Mouse (Mus musculus) neural tube, embryonic 15.5 days (tissue): ENCODE data around the gene Irak2. TPM values are rescaled to one million over a fixed set of nuclear protein-coding genes. Genes with fewer than 3 reads are reported as not detected.
"Not testable (repeated sequence)": the region's sequence is repeated elsewhere in the genome, so short reads cannot be mapped to it uniquely, and the experiment has no call there.

ENCODE experiments used
- ATAC-seq: fragments of 200-750 bp; cut with Nextera tagmentation; 2 replicates; pipeline ENCODE4 v1.8.0; 2017; ENCODE audit warnings: mild to moderate bottlenecking, moderate TSS enrichment, moderate library complexity; ENCODE audit not compliant: low FRiP score
- H3K27ac ChIP-seq: fragments of 300-500 bp; sonication (generic); replicated peaks from 2 replicates; pipeline ENCODE4 v1.5.1; 2015; ENCODE audit warnings: mild to moderate bottlenecking, inconsistent platforms
- H3K27me3 ChIP-seq: fragments of 300-500 bp; sonication (generic); replicated peaks from 2 replicates; pipeline ENCODE4 v1.6.1; 2015; ENCODE audit warnings: inconsistent platforms
- H3K36me3 ChIP-seq: fragments of 300-500 bp; sonication (generic); 2 replicates; pipeline ENCODE4 v1.6.1; 2015; ENCODE audit warnings: inconsistent platforms
- H3K4me1 ChIP-seq: fragments of 300-500 bp; sonication (generic); 2 replicates; pipeline ENCODE4 v1.6.1; 2015; ENCODE audit warnings: inconsistent platforms
- H3K4me2 ChIP-seq: fragments of 300-500 bp; sonication (generic); 2 replicates; pipeline ENCODE4 v1.6.1; 2015; ENCODE audit warnings: inconsistent platforms, mild to moderate bottlenecking, moderate library complexity
- H3K4me3 ChIP-seq: fragments of 300-500 bp; sonication (generic); replicated peaks from 2 replicates; pipeline ENCODE4 v1.5.1; 2015; ENCODE audit warnings: mild to moderate bottlenecking, inconsistent platforms
- H3K9ac ChIP-seq: fragments of 300-500 bp; sonication (generic); replicated peaks from 2 replicates; pipeline ENCODE4 v1.6.1; 2015; ENCODE audit warnings: mild to moderate bottlenecking, inconsistent platforms
- H3K9me3 ChIP-seq: fragments of 300-500 bp; sonication (generic); replicated peaks from 2 replicates; pipeline ENCODE4 v1.6.1; 2016; ENCODE audit warnings: inconsistent platforms
- WGBS: fragments of 180-500 bp; shearing (Covaris S2); methylation state at CpG from one replicate; pipeline ENCODE4 v1.1.7; 2015; ENCODE audit warnings: mixed read lengths; 5-methylcytosine and 5-hydroxymethylcytosine counted together
- polyA plus RNA-seq: library from polyadenylated mRNA; unstranded; fragments of >200 nt; fragmentation: Nextera tagmentation; extraction: Ambion mirVana; gene quantifications from 2 replicates; pipeline ENCODE4 v1.2.1, GENCODE M21; 2015

Irak2 gene
- polyA plus RNA-seq, 1 experiment from 2014 or later = 2.5 TPM

DNA sequence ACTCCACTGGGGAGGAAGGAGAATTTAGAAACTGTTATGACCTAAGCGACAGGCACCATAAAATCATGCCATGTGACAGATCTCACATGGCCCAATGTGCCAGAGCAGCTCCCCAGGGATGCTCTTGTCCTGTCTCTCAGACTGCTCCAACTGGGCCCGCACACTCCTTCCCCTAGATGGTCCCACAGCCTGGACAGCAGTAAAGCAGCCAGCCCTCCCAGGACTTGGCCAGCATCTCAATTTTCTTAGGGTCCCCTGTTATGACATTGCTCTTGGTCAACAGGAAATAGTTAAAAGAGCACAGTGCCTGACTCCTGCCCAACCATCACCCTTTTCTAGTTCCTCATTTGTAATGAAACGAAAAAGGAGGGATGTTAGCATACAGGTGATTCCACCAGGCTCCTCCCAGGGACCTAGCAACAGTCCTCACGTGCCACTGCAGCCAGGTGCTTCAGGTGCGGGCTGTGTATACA lies 54.4 kb downstream of the Irak2 start:
- Histone ChIP-seq H3K4me3 (no peak overlapping the region), H3K9me3 (no peaks in the 10 kb centered on the region)
- WGBS = 82% methylated on average over 5 of the region's 5 CpGs

DNA sequence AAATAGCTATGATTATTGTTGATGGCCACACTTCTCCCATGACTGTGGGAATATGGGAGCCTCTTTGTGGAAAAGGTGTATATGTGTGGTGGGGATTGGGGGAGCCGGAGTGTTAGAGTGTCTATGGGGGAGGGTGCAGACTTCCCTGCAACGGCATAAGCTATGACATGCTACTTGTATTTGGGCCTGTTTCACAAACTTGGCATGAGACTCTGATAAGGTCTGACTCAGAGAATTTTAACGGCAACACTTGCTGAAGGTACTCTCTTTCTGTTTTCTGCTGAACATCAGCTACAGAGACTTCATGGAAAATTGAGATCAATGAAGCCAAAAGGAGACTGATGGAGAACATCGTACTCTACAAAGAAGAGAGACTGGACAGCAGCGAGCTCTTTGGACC lies 55.1 kb downstream of the Irak2 start:
- no peak overlapping the region for H3K9ac ChIP-seq
- H3K36me3 ChIP-seq = no peaks in the 10 kb centered on the region
- peaks cover 28% of the 10 kb centered on the region for H3K4me1 ChIP-seq
- H3K4me2 ChIP-seq = no peak overlapping the region
- ATAC-seq = no peak
- no peak overlapping the region for H3K27ac ChIP-seq
- H3K9me3 ChIP-seq = no peaks in the 10 kb centered on the region
- no peak overlapping the region for H3K4me3 ChIP-seq
- WGBS = 91% methylated on average over 5 of the region's 5 CpGs
- no peaks in the 10 kb centered on the region for H3K27me3 ChIP-seq

More for the DNA sequence above, 54.4 kb downstream of the Irak2 start:
- ATAC-seq = no peak
- Histone ChIP-seq H3K4me1 (peaks cover 21% of the 10 kb centered on the region), H3K9ac (no peak overlapping the region), H3K36me3 (no peaks in the 10 kb centered on the region), H3K27me3 (no peaks in the 10 kb centered on the region), H3K27ac (no peak overlapping the region), H3K4me2 (no peak overlapping the region)

DNA sequence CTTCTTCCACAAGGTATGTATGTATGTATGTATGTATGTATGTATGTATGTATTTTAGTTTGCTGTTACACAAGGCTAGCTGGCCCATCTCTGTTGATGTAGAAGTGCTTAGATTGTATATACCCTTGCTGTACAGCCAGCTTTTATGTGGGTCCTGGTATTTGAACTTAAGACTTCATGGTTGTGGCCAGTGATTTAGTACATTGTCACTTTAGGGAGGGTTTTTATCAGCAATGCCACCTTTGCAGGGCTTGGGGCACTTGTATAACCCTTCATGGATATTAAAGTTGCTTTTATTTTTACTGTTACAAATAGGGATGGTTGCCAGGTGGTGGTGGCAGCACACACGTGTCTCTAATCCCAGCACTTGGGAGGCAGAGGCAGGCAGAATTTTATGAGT lies 56.9 kb downstream of the Irak2 start:
- Histone ChIP-seq H3K27me3 (no peaks in the 10 kb centered on the region), H3K36me3 (no peaks in the 10 kb centered on the region), H3K4me2 (no peak overlapping the region), H3K9me3 (no peaks in the 10 kb centered on the region), H3K4me3 (no peak overlapping the region), H3K9ac (no peak overlapping the region), H3K27ac (no peak overlapping the region), H3K4me1 (peaks cover 37% of the 10 kb centered on the region)
- no peak for ATAC-seq
- 63% methylated on average over 1 of the region's 1 CpGs for WGBS

DNA sequence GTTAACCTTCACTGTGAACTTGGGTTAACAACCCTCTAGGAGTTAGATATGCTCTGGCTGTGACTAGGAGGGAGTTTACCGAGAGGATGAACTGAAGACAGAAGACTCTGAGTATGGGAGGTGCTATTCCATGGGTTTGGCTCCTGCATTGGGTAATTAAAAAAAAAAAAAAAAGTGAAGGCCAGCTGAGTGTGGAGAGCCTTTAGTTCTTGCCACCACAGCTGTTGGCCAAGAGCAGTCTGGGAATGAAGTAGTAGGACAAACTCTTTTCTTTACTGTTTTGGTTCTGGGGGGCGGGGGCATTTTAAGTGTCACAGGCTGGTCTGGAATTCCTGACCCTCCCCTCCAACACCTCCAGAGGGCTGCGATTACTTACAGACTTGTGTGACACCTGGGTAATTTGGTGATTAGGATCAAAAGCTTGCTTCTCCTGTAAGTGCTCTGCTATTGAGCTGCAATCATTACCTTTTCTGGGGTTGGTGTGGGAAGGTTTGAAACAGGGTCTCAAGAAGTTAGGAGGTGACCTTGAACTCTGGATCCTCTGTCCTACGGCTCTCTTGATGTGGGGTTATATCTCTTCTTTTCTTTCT lies 57.6 kb downstream of the Irak2 start:
- no peaks in the 10 kb centered on the region for H3K27me3 ChIP-seq
- H3K4me3 ChIP-seq = peak overlapping the region; percentile 87
- 67% methylated on average over 4 of the region's 4 CpGs for WGBS
- H3K9me3 ChIP-seq = no peaks in the 10 kb centered on the region
- H3K27ac ChIP-seq = peak overlapping the region; percentile 85
- peaks cover 36% of the 10 kb centered on the region for H3K4me1 ChIP-seq
- H3K9ac ChIP-seq = peak overlapping the region; percentile 49; the same call in 1 of the 2 replicates
- no peak for ATAC-seq
- peak overlapping the region; percentile 96 for H3K4me2 ChIP-seq
- no peaks in the 10 kb centered on the region for H3K36me3 ChIP-seq

DNA sequence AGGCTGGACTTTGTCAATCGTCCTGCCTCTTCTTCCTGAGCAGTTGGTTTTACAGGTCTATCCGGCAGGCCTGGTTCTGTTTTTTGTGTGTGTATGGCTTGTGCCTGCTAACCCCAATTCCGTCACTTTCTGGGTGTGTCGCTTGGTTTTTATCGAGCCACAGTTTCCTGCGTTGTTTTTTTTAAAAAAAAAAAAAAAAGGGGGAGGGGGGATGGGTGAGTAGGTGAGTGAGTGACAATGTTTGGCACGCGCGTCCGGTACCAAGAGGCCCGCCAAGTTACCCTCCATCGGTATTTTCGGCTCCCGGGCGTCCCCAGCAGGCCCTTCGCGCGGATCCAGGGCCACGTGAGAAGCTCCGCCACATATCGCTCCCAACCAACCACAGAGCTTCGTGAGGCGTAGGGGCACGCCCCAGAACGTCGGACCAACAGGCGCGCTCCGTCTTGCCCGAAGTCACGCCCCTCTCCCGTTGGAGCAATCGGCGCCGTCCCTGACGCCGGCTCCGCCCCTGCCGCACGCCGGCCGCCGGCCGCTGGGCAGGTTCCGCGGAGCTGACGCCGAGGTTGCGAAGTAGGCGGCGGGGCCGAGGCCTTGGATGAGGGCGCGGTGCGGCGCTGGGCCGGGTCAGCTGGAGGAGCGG lies 58.4 kb downstream of the Irak2 start, which contains the start of gene Tatdn2:
TSS of gene Tatdn2 (plus strand) at position 469 of the 640 bp plus-strand sequence.
- peaks cover 8% of the 10 kb centered on the region for H3K36me3 ChIP-seq
- ATAC-seq = peak; percentile 100
- H3K4me2 ChIP-seq = peak within 1 kb of the TSS; percentile 96
- peak within 1 kb of the TSS; percentile 90 for H3K27ac ChIP-seq
- peak within 1 kb of the TSS; percentile 78 for H3K9ac ChIP-seq
- H3K4me1 ChIP-seq = peaks cover 37% of the 10 kb centered on the region
- H3K9me3 ChIP-seq = no peaks in the 10 kb centered on the region
- under 1% methylated on average over 54 of the region's 58 CpGs for WGBS
- peak within 1 kb of the TSS; percentile 87 for H3K4me3 ChIP-seq
- H3K27me3 ChIP-seq = no peaks in the 10 kb centered on the region

DNA sequence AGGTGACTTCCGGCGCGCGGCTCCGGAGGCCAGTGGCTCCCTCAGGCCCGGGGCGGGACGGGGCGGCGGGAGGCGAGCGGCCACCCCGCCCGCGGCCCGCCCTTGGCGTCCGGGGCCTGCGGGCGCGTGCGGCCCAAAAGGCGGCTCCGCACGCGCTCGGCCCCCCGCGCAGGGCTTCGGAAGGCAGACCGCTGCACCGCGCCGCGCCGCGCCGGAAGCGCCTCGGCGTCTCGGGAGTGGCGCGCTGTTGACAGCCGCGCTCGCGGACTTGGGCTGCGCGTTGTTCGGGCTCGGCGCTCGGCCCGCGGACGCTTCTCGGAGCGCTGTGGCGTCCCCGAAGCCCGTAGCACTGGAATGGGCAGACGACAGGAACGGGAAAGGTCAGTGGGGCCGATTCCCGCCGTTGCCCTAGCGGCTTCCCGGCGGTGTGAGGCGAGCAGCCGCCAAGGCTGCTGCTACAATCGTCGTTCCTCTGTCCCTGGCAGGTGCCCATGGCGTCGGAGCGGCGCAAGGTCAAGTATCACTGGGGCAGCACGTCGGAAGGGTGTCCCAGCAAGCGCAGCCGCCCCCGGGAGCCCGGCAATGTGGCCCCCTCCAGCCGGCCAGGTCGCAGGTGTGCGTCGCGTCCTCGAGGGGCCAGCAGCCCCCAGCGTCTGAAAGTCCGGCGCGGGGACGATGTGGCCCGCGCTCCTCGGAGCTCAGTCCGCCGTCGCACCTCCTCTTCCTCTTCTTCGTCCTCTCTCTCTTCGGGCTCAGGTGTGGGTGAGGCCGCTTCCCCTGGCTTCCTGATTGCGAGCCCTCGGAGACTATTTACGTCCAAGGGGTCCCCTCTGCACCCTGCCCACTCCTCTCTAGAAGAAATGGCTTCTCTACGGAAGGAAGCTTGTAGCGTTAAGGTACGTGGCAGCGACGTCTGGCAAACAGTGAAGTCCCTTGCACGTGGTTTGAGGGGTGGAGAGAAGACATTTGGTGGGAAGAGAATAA lies 59.2 kb downstream of the Irak2 start:
- Histone ChIP-seq H3K27ac (peak overlapping the region; percentile 90), H3K36me3 (peaks cover 16% of the 10 kb centered on the region), H3K4me2 (peak overlapping the region; percentile 96), H3K4me3 (peak overlapping the region; percentile 87), H3K9ac (peak overlapping the region; percentile 78), H3K9me3 (no peaks in the 10 kb centered on the region), H3K27me3 (no peaks in the 10 kb centered on the region), H3K4me1 (peaks cover 37% of the 10 kb centered on the region)
- under 1% methylated on average over 92 of the region's 113 CpGs for WGBS
- peak; percentile 0; the same call in 1 of the 2 replicates for ATAC-seq

DNA sequence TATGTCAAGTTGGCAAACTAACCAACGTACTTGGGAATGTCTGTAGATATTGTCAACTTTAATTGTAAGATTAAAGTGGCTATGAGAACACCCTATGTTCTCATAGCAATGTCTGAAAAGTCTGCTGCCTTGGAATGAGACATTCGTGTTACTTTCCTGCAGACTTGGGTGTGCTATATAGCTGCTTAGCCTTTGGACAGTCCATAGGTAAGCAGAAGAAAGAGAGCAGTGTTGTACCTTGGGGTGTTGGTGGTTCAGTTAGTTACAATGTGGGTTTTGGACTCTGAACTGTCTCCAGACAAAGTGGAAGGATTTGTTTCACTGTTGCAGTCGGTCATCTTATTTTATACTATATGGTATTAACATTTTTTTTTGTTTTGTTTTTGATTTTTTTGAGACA lies 74.5 kb downstream of the Irak2 start:
- no peaks in the 10 kb centered on the region for H3K27me3 ChIP-seq
- no peak overlapping the region for H3K9ac ChIP-seq
- 95% methylated on average over 3 of the region's 3 CpGs for WGBS
- no peaks in the 10 kb centered on the region for H3K4me1 ChIP-seq
- H3K36me3 ChIP-seq = peaks cover 95% of the 10 kb centered on the region
- no peaks in the 10 kb centered on the region for H3K9me3 ChIP-seq
- no peak overlapping the region for H3K4me3 ChIP-seq
- no peak for ATAC-seq
- no peak overlapping the region for H3K27ac ChIP-seq
- H3K4me2 ChIP-seq = no peak overlapping the region

DNA sequence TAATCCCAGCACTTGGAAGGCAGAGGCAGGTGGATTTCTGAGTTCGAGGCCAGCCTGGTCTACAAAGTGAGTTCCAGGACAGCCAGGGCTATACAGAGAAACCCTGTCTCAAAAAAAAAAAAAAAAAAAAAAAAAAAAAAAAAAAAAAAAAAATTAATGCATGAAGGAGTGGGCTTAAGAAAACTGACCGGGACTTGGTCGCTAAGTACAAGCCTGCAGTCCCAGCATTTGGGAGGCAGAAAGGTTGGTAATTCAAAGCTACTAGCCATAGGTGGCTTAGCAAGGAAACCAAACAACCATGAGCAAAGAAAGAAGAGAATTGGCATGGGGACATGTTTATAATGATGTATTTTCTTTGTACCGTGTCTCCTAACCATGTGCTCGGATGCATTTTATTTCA lies 75.1 kb downstream of the Irak2 start:
- not testable (repeated sequence) for H3K27ac ChIP-seq, H3K4me2 ChIP-seq, H3K4me1 ChIP-seq, H3K27me3 ChIP-seq, ATAC-seq, H3K4me3 ChIP-seq, H3K9me3 ChIP-seq, H3K9ac ChIP-seq
- 95% methylated on average over 5 of the region's 5 CpGs for WGBS
- peaks cover 92% of the 10 kb centered on the region for H3K36me3 ChIP-seq

DNA sequence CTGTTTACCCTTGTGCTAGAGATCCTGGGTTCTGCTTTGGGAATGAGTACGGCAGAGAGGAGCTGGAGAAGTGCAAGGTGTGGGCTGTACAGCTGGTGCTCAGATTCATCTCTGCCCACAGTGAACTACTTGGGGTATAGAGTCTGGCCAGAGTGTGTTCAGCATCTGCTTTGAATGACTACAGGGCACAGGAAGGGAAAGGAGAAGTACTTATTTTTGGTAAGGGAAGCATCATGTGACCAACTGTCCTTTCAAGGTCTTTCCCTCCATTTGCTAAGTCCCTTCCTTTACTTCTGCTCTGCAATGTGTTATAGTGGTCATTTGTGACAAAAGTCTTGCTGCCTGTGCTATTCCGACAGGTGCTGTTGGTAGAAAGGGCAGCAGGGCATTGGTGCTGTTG lies 76.0 kb downstream of the Irak2 start:
- H3K27me3 ChIP-seq = no peaks in the 10 kb centered on the region
- H3K36me3 ChIP-seq = peaks cover 90% of the 10 kb centered on the region
- H3K9ac ChIP-seq = no peak overlapping the region
- no peak overlapping the region for H3K4me3 ChIP-seq
- no peak overlapping the region for H3K27ac ChIP-seq
- WGBS = 98% methylated on average over 2 of the region's 2 CpGs
- ATAC-seq = no peak
- no peaks in the 10 kb centered on the region for H3K4me1 ChIP-seq
- H3K4me2 ChIP-seq = no peak overlapping the region
- no peaks in the 10 kb centered on the region for H3K9me3 ChIP-seq

DNA sequence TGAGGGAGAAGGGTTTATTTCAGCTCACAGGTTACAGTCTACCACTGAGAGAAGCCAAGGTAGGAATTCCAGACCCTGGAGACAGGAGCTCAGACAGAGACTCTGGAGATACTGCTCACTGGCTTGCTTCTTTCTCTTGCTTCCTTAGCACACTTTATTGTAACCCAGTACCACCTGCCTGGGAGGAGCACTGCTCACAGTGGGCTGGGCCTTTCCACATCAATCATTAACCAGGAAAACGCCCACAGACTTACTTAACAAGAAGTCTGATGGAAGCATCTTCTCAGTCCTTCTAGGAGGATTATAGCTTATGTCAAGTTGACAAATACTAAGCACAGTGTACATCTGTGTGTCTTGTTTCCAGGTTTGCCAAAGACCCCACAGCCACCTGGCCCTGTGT lies 76.5 kb downstream of the Irak2 start:
- H3K4me2 ChIP-seq = no peak overlapping the region
- H3K4me3 ChIP-seq = no peak overlapping the region
- ATAC-seq = no peak
- H3K27ac ChIP-seq = no peak overlapping the region
- H3K9me3 ChIP-seq = no peaks in the 10 kb centered on the region
- 61% methylated on average over 1 of the region's 1 CpGs for WGBS
- H3K36me3 ChIP-seq = peaks cover 90% of the 10 kb centered on the region
- H3K9ac ChIP-seq = no peak overlapping the region
- no peaks in the 10 kb centered on the region for H3K27me3 ChIP-seq
- H3K4me1 ChIP-seq = no peaks in the 10 kb centered on the region

DNA sequence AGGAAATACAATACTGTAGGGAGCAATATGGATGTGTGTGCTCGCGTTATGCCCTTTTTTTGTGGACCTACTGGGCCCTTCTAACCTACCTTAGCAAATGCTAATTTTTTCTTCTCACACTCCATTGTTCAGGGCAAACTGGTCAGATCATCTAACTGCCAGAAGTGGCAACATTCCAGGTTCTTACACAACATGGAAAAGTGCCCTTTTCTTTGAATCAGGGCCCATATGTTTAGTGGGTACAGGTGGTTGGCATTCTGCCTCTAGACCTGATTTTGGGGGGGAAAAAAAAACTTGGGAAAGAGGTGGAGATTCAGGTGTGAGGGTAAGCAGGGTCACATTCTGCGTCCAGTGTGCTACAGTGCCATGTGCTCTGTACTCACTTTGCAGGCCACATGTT lies 79.3 kb downstream of the Irak2 start:
- no peak for ATAC-seq
- peaks cover 84% of the 10 kb centered on the region for H3K36me3 ChIP-seq

More for the DNA sequence above, 79.3 kb downstream of the Irak2 start:
- no peak overlapping the region for H3K27ac ChIP-seq
- no peaks in the 10 kb centered on the region for H3K9me3 ChIP-seq
- no peaks in the 10 kb centered on the region for H3K27me3 ChIP-seq
- WGBS = 89% methylated on average over 3 of the region's 3 CpGs
- H3K4me2 ChIP-seq = no peak overlapping the region
- H3K9ac ChIP-seq = no peak overlapping the region
- H3K4me1 ChIP-seq = no peaks in the 10 kb centered on the region
- no peak overlapping the region for H3K4me3 ChIP-seq
